Mouse (Mus musculus) embryonic facial prominence, embryonic 11.5 days (tissue): ENCODE measurements around the gene Lif. TPM values are rescaled to one million over a fixed set of nuclear protein-coding genes. Genes with fewer than 3 reads are reported as not detected.

Experiments
- ATAC-seq: fragments of 200-750 bp; cut with Nextera tagmentation; replicated peaks from 2 replicates; pipeline ENCODE4 v1.8.0; 2017; ENCODE audit warnings: low read depth; ENCODE audit not compliant: insufficient number of reproducible peaks, low FRiP score, low TSS enrichment
- DNase-seq: peaks from one replicate; pipeline ENCODE4 v3.0.0-alpha.2; 2015; ENCODE audit warnings: low spot score
- H3K27ac ChIP-seq: fragments of 300-500 bp; sonication (generic); replicated peaks from 2 replicates; pipeline ENCODE4 v1.5.1; 2014; ENCODE audit warnings: mild to moderate bottlenecking, low read depth, low read length, control low read depth
- H3K27me3 ChIP-seq: fragments of 300-500 bp; sonication (generic); 2 replicates; pipeline ENCODE4 v1.6.1; 2014; ENCODE audit warnings: mild to moderate bottlenecking, low read length, moderate library complexity, mixed read lengths; ENCODE audit not compliant: control insufficient read depth, insufficient read depth
- H3K36me3 ChIP-seq: fragments of 300-500 bp; sonication (generic); replicated peaks from 2 replicates; pipeline ENCODE4 v1.6.1; 2014; ENCODE audit warnings: low read depth, mild to moderate bottlenecking, low read length, moderate library complexity, mixed read lengths; ENCODE audit not compliant: control insufficient read depth, insufficient read depth
- H3K4me1 ChIP-seq: fragments of 300-500 bp; sonication (generic); 2 replicates; pipeline ENCODE4 v1.6.1; 2014; ENCODE audit warnings: low read length, mixed read lengths; ENCODE audit not compliant: control insufficient read depth, insufficient read depth
- H3K4me2 ChIP-seq: fragments of 300-500 bp; sonication (generic); 2 replicates; pipeline ENCODE4 v1.6.1; 2014; ENCODE audit warnings: low read depth, mild to moderate bottlenecking, control low read depth, low read length, moderate library complexity
- H3K4me3 ChIP-seq: fragments of 300-500 bp; sonication (generic); 2 replicates; pipeline ENCODE4 v1.5.1; 2014; ENCODE audit warnings: low read depth, low read length, control low read depth
- H3K9ac ChIP-seq: fragments of 300-500 bp; sonication (generic); replicated peaks from 2 replicates; pipeline ENCODE4 v1.6.1; 2014; ENCODE audit warnings: mild to moderate bottlenecking, control low read depth, low read length
- H3K9me3 ChIP-seq: fragments of 300-500 bp; sonication (generic); replicated peaks from 2 replicates; pipeline ENCODE4 v1.6.1; 2016; ENCODE audit warnings: mild to moderate bottlenecking, low read length, inconsistent platforms, mixed read lengths; ENCODE audit not compliant: control insufficient read depth
- WGBS: fragments of 180-500 bp; shearing (Covaris S2); extraction: QIAGEN DNeasy Blood & Tissue Kit; methylation state at CpG from one replicate; pipeline ENCODE4 v1.1.7; 2014; 5-methylcytosine and 5-hydroxymethylcytosine counted together
- polyA plus RNA-seq: library from polyadenylated mRNA; unstranded; fragments of >200 nt; fragmentation: Nextera tagmentation; extraction: Ambion mirVana; gene quantifications from 2 replicates; pipeline ENCODE4 v1.2.1, GENCODE M21; 2014

The Lif gene
- polyA plus RNA-seq = 0.07 and 0.14 TPM in 2 replicates

GRCm38 (mm10) chr11:4256846-4257607 is at the start of gene Lif:
Lif (plus strand) TSS chr11:4257557.
- no peaks in the 10 kb centered on the region for H3K36me3 ChIP-seq
- H3K4me2 ChIP-seq = no peak within 1 kb of the TSS
- H3K9ac ChIP-seq = no peak within 1 kb of the TSS
- ATAC-seq (0 out of 2 replicates have a peak, but pooled peaks have one; percentile 27), DNase-seq (no peak)
- no peaks in the 10 kb centered on the region for H3K4me1 ChIP-seq
- no peak within 1 kb of the TSS for H3K4me3 ChIP-seq
- H3K27me3 ChIP-seq = no peaks in the 10 kb centered on the region
- H3K9me3 ChIP-seq = no peaks in the 10 kb centered on the region
- no peak within 1 kb of the TSS for H3K27ac ChIP-seq
- WGBS = 63% methylated on average over 11 of the region's 11 CpGs

- Histone ChIP-seq H3K36me3 (no peaks in the 10 kb centered on the region; the same call in 1 of the 2 replicates), H3K27ac (no peak overlapping the region), H3K27me3 (no peaks in the 10 kb centered on the region), H3K9me3 (no peaks in the 10 kb centered on the region), H3K4me2 (no peak overlapping the region), H3K4me1 (no peaks in the 10 kb centered on the region), H3K4me3 (no peak overlapping the region), H3K9ac (no peak overlapping the region)
- WGBS = 88% methylated on average over 9 of the region's 9 CpGs
- no peak for DNase-seq
- no peak for ATAC-seq
These were observed 49.7 kb upstream of the Lif start for GRCm38 (mm10) chr11:4207655-4208054.

GRCm38 (mm10) chr11:4209556-4209955 is 47.8 kb upstream of the Lif start:
- 76% methylated on average over 5 of the region's 5 CpGs for WGBS
- H3K27me3 ChIP-seq = no peaks in the 10 kb centered on the region
- H3K9me3 ChIP-seq = no peaks in the 10 kb centered on the region
- no peak overlapping the region for H3K27ac ChIP-seq
- H3K36me3 ChIP-seq = no peaks in the 10 kb centered on the region; the same call in none of the 2 replicates
- ATAC-seq = no peak
- no peak overlapping the region for H3K4me3 ChIP-seq
- DNase-seq = no peak
- no peaks in the 10 kb centered on the region for H3K4me1 ChIP-seq
- H3K4me2 ChIP-seq = no peak overlapping the region
- no peak overlapping the region for H3K9ac ChIP-seq

- H3K27ac ChIP-seq = no peak overlapping the region
- no peaks in the 10 kb centered on the region for H3K27me3 ChIP-seq
- WGBS = 76% methylated on average over 1 of the region's 1 CpGs
- ATAC-seq (no peak), DNase-seq (no peak)
- H3K9me3 ChIP-seq = no peaks in the 10 kb centered on the region
- no peak overlapping the region for H3K4me3 ChIP-seq
- no peaks in the 10 kb centered on the region; the same call in none of the 2 replicates for H3K36me3 ChIP-seq
- H3K4me1 ChIP-seq = no peaks in the 10 kb centered on the region
- no peak overlapping the region for H3K4me2 ChIP-seq
- no peak overlapping the region for H3K9ac ChIP-seq
These were observed 46.6 kb upstream of the Lif start for GRCm38 (mm10) chr11:4210786-4211185.

- no peak overlapping the region for H3K9ac ChIP-seq
- no peaks in the 10 kb centered on the region; the same call in none of the 2 replicates for H3K36me3 ChIP-seq
- no peaks in the 10 kb centered on the region; the same call in 1 of the 2 replicates for H3K27me3 ChIP-seq
- ATAC-seq (no peak), DNase-seq (no peak)
- H3K9me3 ChIP-seq = no peaks in the 10 kb centered on the region
- H3K4me1 ChIP-seq = no peaks in the 10 kb centered on the region; the same call in 1 of the 2 replicates
- WGBS = 90% methylated on average over 10 of the region's 10 CpGs
- H3K27ac ChIP-seq = no peak overlapping the region
- no peak overlapping the region for H3K4me3 ChIP-seq
- H3K4me2 ChIP-seq = no peak overlapping the region
These were observed 44.2 kb upstream of the Lif start for GRCm38 (mm10) chr11:4213107-4213506.

- no peak overlapping the region for H3K27ac ChIP-seq
- H3K9ac ChIP-seq = no peak overlapping the region
- no peaks in the 10 kb centered on the region for H3K9me3 ChIP-seq
- 93% methylated on average over 14 of the region's 14 CpGs for WGBS
- no peak overlapping the region for H3K4me3 ChIP-seq
- H3K27me3 ChIP-seq = peaks cover 7% of the 10 kb centered on the region; the same call in 1 of the 2 replicates
- no peak for DNase-seq
- no peaks in the 10 kb centered on the region; the same call in 1 of the 2 replicates for H3K36me3 ChIP-seq
- ATAC-seq = no peak
- no peaks in the 10 kb centered on the region; the same call in 1 of the 2 replicates for H3K4me1 ChIP-seq
- no peak overlapping the region for H3K4me2 ChIP-seq
These were observed 42.8 kb upstream of the Lif start for GRCm38 (mm10) chr11:4214572-4214971.

- Histone ChIP-seq H3K9me3 (no peaks in the 10 kb centered on the region), H3K27ac (no peak overlapping the region), H3K27me3 (peaks cover 7% of the 10 kb centered on the region; the same call in 1 of the 2 replicates), H3K4me2 (no peak overlapping the region), H3K36me3 (no peaks in the 10 kb centered on the region; the same call in 1 of the 2 replicates), H3K9ac (no peak overlapping the region), H3K4me1 (no peaks in the 10 kb centered on the region; the same call in 1 of the 2 replicates), H3K4me3 (no peak overlapping the region)
- no peak for DNase-seq
- WGBS = 86% methylated on average over 10 of the region's 10 CpGs
- ATAC-seq = no peak
These were observed 42.3 kb upstream of the Lif start for GRCm38 (mm10) chr11:4215061-4215460.
